Mouse (Mus musculus) megakaryocyte, embryonic 14.5 days (primary cell): ENCODE measurements around the gene Maco1.

Experiments used
- FLI1 ChIP-seq: IDR thresholded peaks from 2 replicates; pipeline ENCODE4 v1.6.1; 2012; ENCODE audit warnings: low read length, inconsistent platforms, mixed read lengths
- GATA1 ChIP-seq: IDR thresholded peaks from 3 replicates; pipeline ENCODE4 v1.6.1; 2012; ENCODE audit warnings: mixed read lengths, low read length, inconsistent platforms, borderline replicate concordance

- TF ChIP-seq FLI1 (no peak), GATA1 (no peak)
Measured at GRCm38 (mm10) chr4:134760281-134760680, 92.9 kb downstream of the Maco1 start.
